Comparison of ENCODE assay signal across 10 mouse cellular contexts in the genomic region with DNA sequence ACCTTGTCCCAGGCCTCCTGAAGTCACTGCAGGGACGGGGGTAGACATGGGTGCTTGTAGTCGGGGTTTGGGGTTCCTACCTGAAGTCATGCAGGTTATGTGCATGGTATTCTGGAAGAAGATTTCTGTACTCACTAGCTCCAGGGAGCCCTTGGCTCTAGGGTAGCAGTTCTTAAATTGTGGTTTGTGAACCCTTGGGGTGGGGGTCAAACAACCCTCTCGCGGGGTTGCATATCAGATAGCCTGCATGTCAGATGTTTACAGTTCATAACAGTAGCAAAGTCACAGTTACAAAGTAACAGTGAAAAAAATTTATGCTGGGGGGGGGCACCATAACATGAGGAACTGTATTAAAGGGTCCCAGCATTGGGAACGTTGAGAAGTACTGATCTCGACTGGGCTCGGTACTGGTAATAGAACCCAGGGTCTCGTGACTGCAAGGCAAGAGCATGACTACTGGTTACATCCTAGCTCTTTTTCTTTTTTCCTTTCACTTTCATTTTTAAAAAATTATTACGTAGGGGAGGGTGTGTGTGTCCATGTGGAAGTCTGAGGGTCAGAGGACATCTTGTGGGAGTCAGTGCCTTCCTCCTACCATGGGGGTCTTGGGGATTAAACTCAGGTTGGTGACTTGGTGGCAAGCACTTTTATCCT. TPM values are rescaled to one million over a fixed set of nuclear protein-coding genes. Genes with fewer than 3 reads are reported as not detected.
DNase-seq lines count a peak whose midpoint lies in the region; ATAC-seq and TF ChIP-seq lines count a peak whose summit lies in the region.
"Had no signal": no experiment of that assay in that cellular context is flagged by ENCODE, and none has a peak within 500 bp of the region (broad histone marks: within the 10 kb centered on the region; RNA-seq: fewer than 3 reads in every experiment).

No protein-coding gene starts in this region.

- peak overlapping the region; percentile 54 for H3K4me3 ChIP-seq in spleen, adult 2 months (ENCODE audit: extremely low read depth, insufficient read depth, insufficient read length)
- peak overlapping the region; percentile 27 for H3K4me3 ChIP-seq in liver, embryonic 16.5 days (ENCODE audit: low read depth, low read length)
- H3K4me3 ChIP-seq: embryonic facial prominence, embryonic 12.5 days; layer of hippocampus, adult 2 months had no signal

- peak overlapping the region; percentile 25; the same call in 1 of the 2 replicates for H3K9ac ChIP-seq in liver, embryonic 16.5 days (ENCODE audit: low read depth, low read length)

- H3K4me1 ChIP-seq in spleen, adult 2 months (ENCODE audit: control insufficient read depth, insufficient read depth, insufficient read length), result peaks cover 30% of the 10 kb centered on the region; the same call in 1 of the 2 replicates
- peaks cover 45% of the 10 kb centered on the region for H3K4me1 ChIP-seq in liver, embryonic 16.5 days (ENCODE audit: control insufficient read depth, low read depth, low read length)

- no peaks in the 10 kb centered on the region for H3K36me3 ChIP-seq in spleen, adult 2 months (ENCODE audit: control insufficient read depth, insufficient read depth, low read length)
- H3K36me3 ChIP-seq in liver, embryonic 16.5 days (ENCODE audit: control insufficient read depth, insufficient read depth), result no peaks in the 10 kb centered on the region
- H3K36me3 ChIP-seq: embryonic facial prominence, embryonic 12.5 days had no signal

- no peaks in the 10 kb centered on the region for H3K9me3 ChIP-seq in liver, embryonic 16.5 days (replicated peaks; ENCODE audit: control insufficient read depth, low read length)
- H3K9me3 ChIP-seq: embryonic facial prominence, embryonic 12.5 days had no signal

- no peaks in the 10 kb centered on the region for H3K27me3 ChIP-seq in spleen, adult 2 months (ENCODE audit: control insufficient read depth, insufficient read depth, low read length)
- H3K27me3 ChIP-seq in liver, embryonic 16.5 days (ENCODE audit: control insufficient read depth, insufficient read depth, low read depth, low read length), result no peaks in the 10 kb centered on the region
- H3K27me3 ChIP-seq: embryonic facial prominence, embryonic 12.5 days had no signal

- no peak for TF ChIP-seq CTCF in spleen, adult 2 months (IDR thresholded peaks at IDR 0.05; ENCODE audit: extremely low read depth, insufficient read depth, insufficient read length, insufficient replicate concordance)

- ATAC-seq in liver, embryonic 16.5 days (ENCODE audit: low read depth), result no peak

- WGBS in spleen, adult 2 months, result 9% methylated on average over 9 of the region's 9 CpGs
- 20% methylated on average over 9 of the region's 9 CpGs for WGBS in liver, embryonic 16.5 days (ENCODE audit: insufficient replicate concordance)

- H3K27ac ChIP-seq in spleen, adult 2 months (ENCODE audit: insufficient read depth, low read length), result peak overlapping the region; percentile 40
- peak overlapping the region; percentile 83 for H3K27ac ChIP-seq in liver, embryonic 16.5 days (ENCODE audit: low read length)
- H3K27ac ChIP-seq: layer of hippocampus, adult 2 months had no signal

- peak overlapping the region; percentile 44 for H3K4me2 ChIP-seq in liver, embryonic 16.5 days (ENCODE audit: low read depth, low read length)
- H3K4me2 ChIP-seq: embryonic facial prominence, embryonic 12.5 days had no signal

- no peak for TF ChIP-seq POLR2A in spleen, adult 2 months (IDR thresholded peaks at IDR 0.05; ENCODE audit: low read depth, low read length)

- DNase-seq in heart, adult 11 months, result peak; percentile 93
- no peak for DNase-seq in heart, adult 9 months (ENCODE audit: low spot score in 2 of 2)
- DNase-seq in spleen, adult 2 months (ENCODE audit: low read depth in 1 of 2, low spot score in 2 of 2), result no peak
- DNase-seq in spleen, adult 18-20 months, result no peak
- no peak for DNase-seq in adrenal gland, postnatal 14 days
- no peak for DNase-seq in frontal cortex, postnatal 10 days (ENCODE audit: low spot score in 2 of 2)
- DNase-seq in adipocyte (ENCODE audit: low spot score), result no peak

RNA-seq across cellular contexts. Expression of a gene that starts 8.6 kb away (rescaled TPM):
- 45.3 and 57.7 TPM in 2 replicates for polyA plus RNA-seq in spleen, adult 2 months (2012; rRNA removed)
- 6.8 and 7.4 TPM in 2 replicates for polyA plus RNA-seq in liver, embryonic 16.5 days (2015; fragmentation: Nextera tagmentation; extraction: Ambion mirVana)
- total RNA-seq in adrenal gland, postnatal 14 days (2021), result 21.3 and 25.6 TPM in 2 replicates
